Mouse (Mus musculus): ENCODE measurements at regions not wholly inside any gene's neighbourhood (a gene's known extent, or its start where the extent isn't known, plus 50 kb on each side); places are given as distances from the start of the nearest gene placed in this dataset.

GRCm38 (mm10) chr4:89392791-89393190, 82.0 kb upstream of the Cdkn2b start:
- TF ChIP-seq GATA1 (IDR thresholded peaks at IDR 0.05; ENCODE audit: borderline replicate concordance, low read length) = no peak
- no peak for TF ChIP-seq FLI1 (IDR thresholded peaks at IDR 0.05; ENCODE audit: low read length)
